Mouse (Mus musculus) subcutaneous adipose tissue, adult 2 months (tissue): ENCODE measurements around the gene Rufy3. TPM values are rescaled to one million over a fixed set of nuclear protein-coding genes. Genes with fewer than 3 reads are reported as not detected.

ENCODE experiments used
- polyA plus RNA-seq: library from polyadenylated mRNA; depleted of rRNA; stranded (reverse); fragments of >200 nt; gene quantifications from 2 replicates; pipeline ENCODE4 v1.2.3, GENCODE M21; 2012; ENCODE audit warnings: low replicate concordance; rRNA removed

The Rufy3 gene
- polyA plus RNA-seq = 5.4 and 8.7 TPM in 2 replicates

DNA sequence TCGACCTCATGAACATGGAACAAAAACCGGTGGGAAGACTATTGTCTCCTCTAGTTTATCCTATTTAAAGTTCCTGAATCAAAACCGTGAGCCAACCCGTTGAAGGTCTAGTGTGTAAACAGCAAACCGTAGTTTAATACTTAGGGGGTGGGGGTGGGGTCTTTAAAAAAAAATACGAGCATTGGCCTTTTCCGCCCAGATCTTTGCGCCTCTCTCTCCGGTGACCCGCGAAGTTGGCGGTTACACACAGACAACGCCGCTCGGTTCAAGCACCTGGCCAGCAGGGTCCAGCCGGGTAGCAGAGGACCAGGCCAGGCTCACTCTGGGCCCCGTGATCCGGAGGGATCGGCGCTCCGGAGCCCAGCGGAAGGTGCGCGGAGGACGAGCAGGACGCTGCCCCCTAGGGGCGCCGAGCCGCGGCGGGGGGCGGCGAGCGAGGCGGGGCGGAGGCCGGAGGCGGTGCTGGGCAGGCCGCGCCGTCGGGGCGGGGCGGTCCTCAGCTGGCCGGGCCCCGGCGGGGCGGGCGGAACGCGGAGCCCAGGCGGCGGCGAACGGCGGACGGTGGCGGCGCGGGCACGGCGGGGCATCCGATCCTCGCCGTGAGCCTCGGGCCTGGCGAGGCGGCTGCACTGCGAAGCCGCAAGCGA is at the start of gene Rufy3:
Gene Rufy3 (plus strand): TSS at position 540 of the 647 bp plus-strand sequence.

DNA sequence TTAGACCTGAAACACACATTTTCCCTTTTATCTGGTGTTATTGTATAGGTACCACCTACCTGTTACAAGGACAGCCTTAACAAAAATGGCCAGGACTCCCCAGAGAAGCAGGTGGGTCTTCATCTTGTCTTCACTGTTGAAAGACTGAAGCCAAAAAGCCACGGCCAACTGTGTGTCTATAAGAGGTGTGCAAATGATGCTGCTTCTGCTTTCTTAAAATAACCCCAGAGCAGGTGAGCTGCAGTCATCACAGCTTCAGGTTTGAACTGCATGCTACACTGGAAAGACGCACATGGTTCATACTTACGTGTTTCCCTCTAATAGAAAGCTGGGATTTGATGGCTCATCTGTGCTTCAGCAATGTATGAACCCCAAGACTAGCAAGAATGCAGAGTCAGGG is 37.2 kb upstream of the Rufy3 start, which contains the start of gene Jchain:
Gene Jchain (minus strand): TSS at position 235 of the 400 bp plus-strand sequence.

DNA sequence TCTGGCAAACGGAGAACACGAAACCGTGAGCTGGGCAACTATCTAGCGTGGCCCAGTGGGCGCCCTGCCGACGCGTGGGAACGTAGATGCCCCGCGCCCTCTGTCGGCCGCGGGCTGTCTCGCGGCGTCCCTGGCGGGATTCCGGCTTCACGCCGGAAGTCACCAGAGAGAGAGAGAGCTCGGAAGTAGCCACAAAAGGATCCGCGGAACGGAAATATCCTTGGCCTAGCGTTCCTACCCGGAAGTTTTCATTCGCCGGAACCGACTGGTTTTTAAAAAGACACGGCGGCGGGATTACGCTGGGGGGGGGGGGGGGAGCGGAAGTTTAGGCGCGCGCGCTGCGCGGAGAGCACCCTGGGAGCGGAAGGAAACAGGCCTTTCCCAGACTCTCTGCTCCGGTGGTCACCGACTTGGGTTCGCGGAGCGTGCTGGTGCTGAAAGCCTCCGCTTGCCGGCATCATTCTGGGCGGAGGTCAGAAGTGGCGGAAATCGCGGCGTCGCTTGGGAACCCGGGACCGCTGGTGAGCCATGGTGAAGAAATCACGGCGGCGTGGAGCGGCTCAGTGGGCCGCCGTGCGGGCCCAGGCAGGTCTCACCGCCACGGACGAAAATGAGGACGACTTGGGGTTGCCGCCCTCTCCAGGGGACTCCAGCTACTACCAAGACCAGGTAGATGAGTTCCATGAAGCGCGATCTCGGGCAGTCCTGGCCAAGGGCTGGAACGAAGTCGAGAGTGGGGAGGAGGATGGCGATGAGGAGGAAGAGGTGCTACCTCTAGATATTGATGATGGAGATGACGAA is 10.6 kb upstream of the Rufy3 start, which contains the start of gene Utp3:
Gene Utp3 (plus strand): TSS at position 377 of the 801 bp plus-strand sequence.

DNA sequence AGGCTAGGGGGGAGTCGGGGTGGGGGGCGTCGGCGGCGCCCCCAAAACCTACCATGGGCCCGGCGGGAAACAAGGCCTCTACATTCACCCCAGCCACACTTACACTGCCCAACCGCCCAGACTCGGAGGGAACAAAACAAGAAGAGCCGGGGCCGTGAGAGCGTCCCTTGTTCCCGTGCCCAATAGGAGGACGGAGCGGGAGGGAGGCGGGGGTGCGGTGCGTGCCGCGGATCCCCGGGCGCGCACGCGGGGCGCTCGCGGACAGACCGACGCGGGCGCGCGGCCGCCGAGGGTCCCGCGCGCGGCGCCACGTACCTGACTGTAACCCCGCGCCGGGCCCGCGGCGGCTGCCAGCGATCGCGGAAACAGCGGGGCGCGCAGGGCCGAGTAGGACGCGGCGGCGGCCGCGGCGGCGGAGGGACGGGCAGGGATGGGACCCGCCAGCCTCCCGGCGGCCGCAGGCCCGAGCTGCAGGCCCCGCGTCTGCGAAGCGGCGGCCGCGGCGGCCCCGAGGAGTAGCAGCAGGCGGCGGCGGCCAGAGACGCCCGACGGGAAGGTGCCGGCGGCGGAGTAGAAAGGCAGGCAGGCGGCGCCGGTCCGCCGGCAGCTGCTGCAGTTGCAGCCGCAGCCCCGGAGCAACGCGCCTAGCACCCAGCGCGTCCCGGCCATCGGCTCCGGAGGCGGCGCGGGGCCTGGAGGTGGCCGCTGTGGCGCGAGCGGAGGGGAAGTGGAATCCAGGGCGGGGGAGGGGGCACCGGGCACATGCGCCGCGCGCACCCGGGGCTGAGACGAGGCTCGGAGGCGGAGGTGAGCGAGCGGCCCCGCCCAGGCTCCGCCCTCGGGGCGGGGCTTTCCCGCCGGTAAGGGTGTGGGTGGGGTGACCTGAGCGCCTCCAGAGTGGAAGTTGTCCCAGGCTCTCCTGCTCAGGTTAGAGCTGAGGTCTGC is 110.9 kb downstream of the Rufy3 start, which contains the start of gene Grsf1:
Gene Grsf1 (minus strand): TSS at position 729 of the 945 bp plus-strand sequence.

Other genes starting within 250 kb of the Rufy3 start
- gene Prol1, start 247.7 kb upstream of the Rufy3 start, polyA plus RNA-seq = not detected in 2 replicates
- not detected in 2 replicates for gene Amtn, start 188.9 kb upstream of the Rufy3 start, polyA plus RNA-seq
- gene Ambn, start 109.0 kb upstream of the Rufy3 start, polyA plus RNA-seq = not detected in 2 replicates
- not detected in 2 replicates for gene Enam, start 77.1 kb upstream of the Rufy3 start, polyA plus RNA-seq
- 1.5 and 16.9 TPM in 2 replicates for gene Jchain, start 37.1 kb upstream of the Rufy3 start, polyA plus RNA-seq
- gene Utp3, start 10.6 kb upstream of the Rufy3 start, polyA plus RNA-seq = 8.0 and 15.9 TPM in 2 replicates
- gene Grsf1, start 111.1 kb downstream of the Rufy3 start, polyA plus RNA-seq = 22.5 and 32.8 TPM in 2 replicates
- gene Mob1b, start 155.8 kb downstream of the Rufy3 start, polyA plus RNA-seq = 3.9 and 8.6 TPM in 2 replicates
- gene Dck, start 200.0 kb downstream of the Rufy3 start, polyA plus RNA-seq = 3.5 and 5.1 TPM in 2 replicates